Comparison of ENCODE assay signal across 9 mouse cellular contexts in genomic region chr13:37214590-37215282, GRCm38 (mm10).
DNase-seq lines count a peak whose midpoint lies in the region; ATAC-seq lines count a peak whose summit lies in the region.
"Had no signal": no experiment of that assay in that cellular context is flagged by ENCODE, and none has a peak within 500 bp of the region (broad histone marks: within the 10 kb centered on the region; RNA-seq: fewer than 3 reads in every experiment).

No protein-coding gene starts in this region.

- H3K4me3 ChIP-seq in neural tube, embryonic 12.5 days: no peak overlapping the region
- H3K4me3 ChIP-seq: stomach, embryonic 15.5 days had no signal

- H3K4me2 ChIP-seq in neural tube, embryonic 12.5 days (replicated peaks): no peak overlapping the region
- H3K4me2 ChIP-seq: stomach, embryonic 15.5 days had no signal

- peak; percentile 7 for DNase-seq in Muller cell, postnatal 12 days (ENCODE audit: inconsistent ontology term)
- peak; percentile 6 to 12 for DNase-seq in adrenal gland, postnatal 36 days
- peak; percentile 18 to 27 for DNase-seq in gastrocnemius, adult 8-10 months (ENCODE audit: low spot score in 2 of 2)
- DNase-seq in layer of hippocampus, postnatal 36 days: peak; percentile 12 to 29
- DNase-seq in frontal cortex, postnatal 25 days (ENCODE audit: low spot score in 2 of 2): no peak
- DNase-seq in natural killer cell, adult 2 months (ENCODE audit: low spot score in 2 of 2): no peak
- no peak for DNase-seq in spleen, postnatal 36 days (ENCODE audit: low spot score in 2 of 2)

- H3K9me3 ChIP-seq in neural tube, embryonic 12.5 days: no peaks in the 10 kb centered on the region
- H3K9me3 ChIP-seq: stomach, embryonic 15.5 days had no signal

- ATAC-seq in neural tube, embryonic 12.5 days (ENCODE audit: low FRiP score, low read depth): 0 out of 2 replicates have a peak, but pooled peaks have one; percentile 48

- 60% methylated on average over 8 of the region's 8 CpGs for WGBS in neural tube, embryonic 12.5 days

- H3K27ac ChIP-seq in neural tube, embryonic 12.5 days: no peak overlapping the region
- H3K27ac ChIP-seq: stomach, embryonic 15.5 days had no signal

- no peak overlapping the region for H3K9ac ChIP-seq in neural tube, embryonic 12.5 days
- H3K9ac ChIP-seq: stomach, embryonic 15.5 days had no signal

- H3K4me1 ChIP-seq in neural tube, embryonic 12.5 days: no peaks in the 10 kb centered on the region
- H3K4me1 ChIP-seq: stomach, embryonic 15.5 days had no signal

- no peaks in the 10 kb centered on the region for H3K36me3 ChIP-seq in neural tube, embryonic 12.5 days
- H3K36me3 ChIP-seq: stomach, embryonic 15.5 days had no signal

- H3K27me3 ChIP-seq in neural tube, embryonic 12.5 days (replicated peaks): no peaks in the 10 kb centered on the region
- H3K27me3 ChIP-seq: stomach, embryonic 15.5 days had no signal

Comparison
In these comparisons a context has a peak if more than half of its experiments do, and no peak if none do; other contexts are left out.
1. DNase-seq: peak in Muller cell, postnatal 12 days (single experiment), adrenal gland, postnatal 36 days (2 of 2), gastrocnemius, adult 8-10 months (2 of 2) and layer of hippocampus, postnatal 36 days (2 of 2); none in frontal cortex, postnatal 25 days (0 of 2), natural killer cell, adult 2 months (0 of 2) and spleen, postnatal 36 days (0 of 2).